Mouse (Mus musculus): ENCODE measurements at regions not wholly inside any gene's neighbourhood (a gene's known extent, or its start where the extent isn't known, plus 50 kb on each side); places are given as distances from the start of the nearest gene placed in this dataset.

DNA sequence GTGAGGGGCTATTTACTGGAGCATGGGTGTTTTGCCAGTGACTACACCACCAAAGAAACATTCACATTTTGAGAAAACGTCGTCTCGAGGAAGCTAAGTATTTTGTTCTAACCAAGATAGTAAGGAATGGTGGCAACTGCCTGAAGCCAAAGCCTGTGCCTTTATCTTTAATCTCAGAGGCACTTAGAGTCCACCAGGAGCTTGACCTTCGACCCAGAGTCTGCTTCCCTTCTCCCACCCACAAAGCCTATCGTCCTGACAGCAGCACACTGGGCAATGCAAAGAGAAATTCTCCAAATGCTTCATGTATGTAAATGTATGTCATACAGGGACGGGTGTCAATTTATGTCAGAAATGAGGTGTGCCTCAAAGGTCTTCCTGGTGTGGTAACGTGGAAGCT is 437.2 kb upstream of the Mgmt start:
- no peak for DNase-seq

DNA sequence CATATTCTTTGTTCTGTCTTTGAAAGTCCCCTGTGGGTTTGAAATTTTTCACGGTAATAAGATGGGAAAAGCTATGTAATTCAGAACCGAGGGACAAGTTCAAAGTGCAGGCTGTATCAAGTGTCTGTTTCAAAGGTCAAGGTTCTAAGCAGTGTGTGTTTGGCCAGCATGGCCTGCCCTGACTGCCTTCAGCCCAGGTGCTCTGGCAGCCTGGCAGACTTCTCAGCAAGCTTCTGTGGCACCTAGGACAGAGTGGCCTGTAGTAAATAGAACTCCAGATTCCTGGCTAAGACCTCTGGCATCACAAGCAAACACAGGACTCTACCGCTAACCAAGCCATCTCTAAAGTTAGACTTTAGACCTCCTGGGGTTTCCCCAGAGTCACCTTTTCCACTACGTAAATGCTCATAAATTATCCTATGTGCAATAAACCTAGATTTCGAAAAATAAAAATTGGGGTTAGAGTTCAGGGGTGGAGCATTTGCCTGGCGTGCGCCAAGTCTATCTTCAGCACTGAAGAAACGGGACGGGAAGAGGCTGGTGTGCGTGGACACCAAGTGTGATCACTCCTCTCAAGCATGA is 436.5 kb upstream of the Mgmt start:
- DNase-seq, result no peak

DNA sequence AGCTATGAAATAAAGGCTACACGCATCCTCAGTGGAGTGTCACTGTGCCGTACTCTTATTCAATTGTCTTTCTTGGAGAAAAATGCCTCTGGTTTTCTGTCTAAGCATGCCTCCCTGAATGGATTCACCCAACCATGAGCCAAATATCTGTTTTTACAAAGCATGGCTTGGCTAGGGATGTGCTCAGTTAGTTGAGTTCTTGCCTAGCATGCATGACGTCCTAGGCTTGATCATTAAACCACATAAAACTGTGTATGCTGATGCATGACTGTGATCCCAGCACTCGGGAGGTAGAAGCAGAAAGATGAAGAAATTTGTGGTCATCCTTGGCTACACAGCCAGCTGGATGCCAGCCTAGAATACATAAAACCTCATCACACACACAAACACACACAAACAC is 417.3 kb upstream of the Mgmt start:
- no peak for DNase-seq

DNA sequence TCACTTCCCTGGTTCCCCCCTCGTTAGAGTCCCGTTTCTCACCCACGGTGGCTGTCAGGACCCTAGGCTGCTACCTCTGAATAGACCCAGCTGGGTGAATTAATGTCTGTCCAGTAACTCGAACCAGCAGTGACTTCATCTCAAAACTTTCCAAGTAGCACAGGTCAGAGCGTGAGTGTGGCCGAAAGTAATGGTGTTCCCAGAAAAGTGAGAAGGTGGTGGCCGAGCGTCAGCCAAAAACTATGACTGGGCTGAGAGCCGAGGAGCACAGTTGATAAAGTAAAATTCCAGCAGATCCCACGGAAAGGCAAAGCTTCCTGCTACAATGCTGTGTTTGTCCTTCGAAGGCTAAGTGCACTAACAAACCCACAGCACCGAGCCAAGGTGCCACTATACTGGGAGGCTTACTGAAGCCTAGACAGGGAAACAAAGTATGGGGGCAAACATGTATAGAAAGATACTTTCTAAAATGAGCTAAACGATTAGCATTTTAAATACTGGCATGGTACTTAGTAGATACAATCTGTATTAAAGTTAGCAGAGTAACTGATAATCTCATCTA is 413.7 kb upstream of the Mgmt start:
- DNase-seq, result no peak

DNA sequence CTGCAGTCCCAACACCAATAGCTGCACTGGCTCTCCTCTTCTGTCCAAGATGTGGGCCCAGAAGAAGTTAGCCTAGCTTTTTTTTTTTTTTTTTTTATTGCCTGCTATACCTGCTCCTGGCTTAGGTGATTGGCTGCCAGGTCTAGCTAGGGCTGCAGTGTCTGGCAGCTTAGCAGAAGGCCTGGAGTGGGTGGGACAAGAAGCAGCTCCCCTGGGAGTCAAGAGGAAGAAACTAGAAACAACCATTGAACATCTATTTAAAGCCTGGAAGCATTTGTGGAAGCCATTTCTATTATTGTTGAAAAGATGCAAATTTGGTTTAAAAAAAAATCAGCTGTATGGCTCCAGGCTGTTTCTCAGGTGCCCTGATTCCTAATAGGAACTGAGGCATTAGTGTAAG is 411.2 kb upstream of the Mgmt start:
- DNase-seq, result no peak

DNA sequence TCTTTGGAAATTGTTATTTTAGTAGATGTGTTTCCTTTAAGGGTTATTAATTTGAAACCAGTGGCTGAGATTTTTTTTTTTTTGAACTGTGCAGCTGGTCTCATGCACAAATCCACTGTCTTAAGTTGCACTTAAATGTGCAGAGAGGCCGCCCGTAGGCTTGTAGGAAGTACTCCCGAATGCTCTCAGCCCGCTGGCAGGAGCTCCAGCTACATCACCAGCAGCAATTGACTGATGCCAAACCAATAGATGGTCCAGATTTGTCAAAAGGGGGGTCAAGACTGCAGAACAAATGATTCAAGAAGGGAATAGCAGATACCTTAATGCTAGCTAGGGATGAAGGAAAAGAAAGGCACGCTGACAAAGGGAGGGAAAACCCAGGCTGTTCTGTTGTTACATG is 406.9 kb upstream of the Mgmt start:
- DNase-seq, result no peak

DNA sequence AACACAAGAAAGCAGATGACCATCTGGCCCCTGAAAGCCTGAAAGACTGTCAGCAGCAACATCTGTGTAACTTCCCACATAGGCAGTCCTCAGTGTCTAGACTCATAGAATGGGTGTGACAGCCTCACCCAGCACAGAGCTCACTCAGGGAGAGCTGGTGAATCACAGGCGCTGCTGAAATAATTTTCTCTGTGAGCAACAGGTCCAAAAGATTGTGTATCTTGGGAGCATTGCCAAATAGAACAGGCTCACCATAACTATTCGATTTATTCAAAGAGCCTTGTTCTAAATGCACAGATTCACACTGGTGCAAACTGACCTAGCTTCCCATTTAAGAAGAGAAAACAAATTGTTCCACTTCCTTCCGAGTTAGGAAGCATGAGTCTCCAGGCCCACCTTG is 399.6 kb upstream of the Mgmt start:
- DNase-seq, result no peak

DNA sequence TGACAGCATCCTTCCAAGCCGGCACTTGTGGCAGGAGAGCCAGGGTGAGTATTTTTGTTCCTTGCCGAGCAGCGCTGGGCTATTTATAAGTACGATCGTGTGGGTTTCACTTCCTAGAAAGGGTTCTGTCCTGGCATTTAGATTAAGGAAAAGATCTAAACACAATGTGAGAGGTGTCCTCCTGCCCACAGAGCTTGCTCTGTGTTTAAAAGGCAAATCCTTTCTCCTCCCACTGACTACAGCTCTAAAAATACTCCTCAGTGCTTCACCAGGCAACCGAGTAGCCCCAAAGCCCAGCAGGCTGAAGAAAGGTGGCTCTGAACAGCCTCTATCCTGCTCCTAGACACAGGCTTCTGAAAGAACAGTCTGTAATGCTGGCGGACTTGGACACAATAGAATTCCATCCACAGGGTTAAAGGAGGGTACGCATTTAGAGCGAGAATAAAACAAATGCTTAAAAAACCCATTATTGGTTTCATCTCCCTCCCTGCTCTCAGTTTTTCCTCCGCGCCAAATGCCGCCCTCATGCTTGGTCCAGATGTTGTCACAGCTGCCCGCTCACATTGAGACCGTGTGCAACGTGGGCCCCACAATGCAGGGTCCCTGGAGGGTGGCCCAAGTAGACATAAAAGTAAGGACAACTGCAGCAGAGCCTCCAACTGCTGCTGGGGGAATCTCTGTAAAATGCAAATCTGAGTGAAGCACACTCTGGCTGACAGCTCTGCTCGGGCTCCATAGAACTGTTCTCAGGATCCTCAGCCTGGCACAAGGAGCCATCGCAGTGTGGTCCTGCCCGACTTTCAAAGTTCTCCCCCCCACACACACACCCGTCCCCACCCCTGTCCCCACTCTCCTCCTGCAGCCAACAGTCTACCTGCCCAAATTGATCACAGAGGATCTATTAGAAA is 397.8 kb upstream of the Mgmt start:
- no peak for DNase-seq

DNA sequence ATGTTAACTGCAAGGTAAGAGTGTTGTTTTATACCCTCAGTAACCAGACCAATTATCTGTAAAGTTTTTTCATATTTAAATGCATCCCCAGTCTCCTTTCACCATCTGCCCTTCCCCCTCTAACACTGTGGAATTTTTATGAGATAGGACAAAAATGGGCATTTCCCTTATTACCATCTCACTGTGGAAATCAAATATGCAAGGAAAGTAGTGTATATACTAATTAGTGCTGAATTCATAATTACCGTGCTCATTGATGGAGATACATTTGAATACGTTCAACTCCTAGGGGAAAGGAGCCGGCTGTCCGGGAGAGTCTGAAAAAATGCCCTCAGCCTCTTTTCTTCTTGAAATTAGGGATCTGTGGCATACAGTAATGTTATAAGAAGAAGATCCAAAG is 394.4 kb upstream of the Mgmt start:
- no peak for DNase-seq

DNA sequence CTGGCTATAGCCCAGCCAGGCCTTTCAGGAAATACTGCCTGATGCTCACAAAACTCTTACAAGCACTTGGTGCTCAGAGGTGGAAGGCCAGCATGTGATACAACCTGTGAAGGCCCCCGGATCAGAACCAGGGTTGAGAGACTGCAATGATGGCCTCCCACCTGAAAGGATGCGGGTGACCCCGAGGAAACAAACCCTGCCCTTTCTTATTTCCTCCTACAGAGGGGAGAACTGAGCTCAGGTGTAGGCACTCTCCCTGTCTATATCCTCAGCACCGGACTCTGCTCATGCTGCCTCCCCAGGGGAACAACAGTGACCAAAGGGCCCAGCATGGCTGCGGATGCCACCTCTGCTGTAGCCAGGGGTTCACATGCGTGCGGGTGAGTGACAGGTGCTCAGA is 393.3 kb upstream of the Mgmt start:
- no peak for DNase-seq

DNA sequence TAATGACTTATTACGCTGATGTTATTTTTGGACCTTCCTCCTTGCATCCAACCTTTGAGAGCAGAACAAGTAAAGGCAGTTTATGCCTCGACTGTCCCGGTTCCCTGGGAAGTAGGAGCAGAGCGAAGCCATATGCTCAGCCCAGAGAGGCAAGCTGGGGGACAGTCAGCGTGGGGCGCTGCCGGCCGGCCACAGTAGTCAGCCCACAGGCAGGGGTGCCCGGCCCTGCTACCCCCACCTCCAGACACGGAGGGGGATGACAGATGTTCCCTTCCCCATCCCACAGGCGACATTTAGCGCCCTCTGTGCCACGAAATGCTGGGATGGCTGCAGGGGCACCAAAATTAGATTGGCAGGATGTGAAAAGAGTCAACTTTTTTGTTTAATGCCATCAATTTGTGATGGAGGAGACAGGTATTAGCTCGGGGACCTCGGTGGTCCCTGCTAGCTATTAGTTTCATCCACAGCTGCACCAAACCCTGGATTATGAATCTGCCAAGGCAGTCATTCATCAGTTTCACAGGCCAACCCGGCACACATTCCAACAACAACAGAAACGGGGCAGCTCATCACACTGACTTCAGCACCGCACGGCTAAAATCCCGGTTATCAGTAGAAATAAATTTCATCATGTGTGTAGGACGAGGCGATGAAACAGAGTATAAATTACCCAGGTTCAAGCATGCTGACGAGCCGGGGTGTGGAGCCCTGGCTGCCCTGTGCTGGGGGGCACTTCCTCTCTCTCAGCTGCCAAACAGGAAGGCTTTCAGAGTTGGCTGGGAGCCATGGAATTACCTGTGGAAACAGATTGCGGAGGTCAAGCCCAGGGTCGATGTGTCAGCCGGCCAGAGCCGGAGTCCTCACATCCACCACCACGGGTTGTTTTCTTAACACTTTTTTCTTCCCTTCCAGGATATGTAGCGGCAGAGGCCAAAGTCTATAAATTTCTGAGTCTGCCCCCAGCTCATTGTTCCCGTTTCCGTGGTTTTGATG is 392.3 kb upstream of the Mgmt start:
- DNase-seq, result no peak

DNA sequence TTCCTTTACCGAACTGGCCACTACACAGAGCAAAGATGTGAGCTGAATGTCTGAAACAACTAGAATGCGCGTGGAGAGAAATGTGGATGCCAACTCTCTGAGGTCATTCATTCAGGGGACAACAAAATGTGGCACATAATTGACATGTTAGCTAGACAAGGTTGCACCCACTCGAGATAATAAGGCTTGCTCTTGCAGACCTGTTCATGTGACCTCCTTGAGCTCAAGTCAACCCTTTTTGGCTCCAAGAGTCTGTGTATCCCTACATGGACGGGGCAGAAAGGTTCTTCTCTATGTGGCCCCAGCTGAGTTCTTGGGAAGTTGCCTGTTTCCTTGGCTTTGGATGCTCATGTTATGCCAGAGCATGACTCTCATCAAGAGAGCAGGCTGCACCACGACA is 383.0 kb upstream of the Mgmt start:
- no peak for DNase-seq

DNA sequence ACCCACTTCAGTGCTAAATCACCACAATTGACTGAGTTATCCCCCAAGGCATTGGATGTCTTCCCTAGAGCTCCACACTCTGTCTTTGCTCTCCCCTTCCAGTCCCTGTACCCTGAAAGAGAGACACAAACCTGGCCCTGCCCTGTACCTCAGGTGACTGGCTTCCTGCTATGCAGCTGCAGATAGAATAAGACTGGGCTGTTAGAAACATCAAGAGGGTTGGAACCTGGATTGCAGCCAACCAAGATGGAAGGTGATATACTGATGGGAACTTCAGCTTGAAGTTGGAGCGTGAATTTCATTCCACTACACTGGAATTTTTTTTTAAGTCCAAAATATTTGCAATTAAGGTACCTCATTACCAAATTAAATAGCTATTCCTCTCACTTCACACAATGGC is 379.0 kb upstream of the Mgmt start:
- DNase-seq, result no peak

DNA sequence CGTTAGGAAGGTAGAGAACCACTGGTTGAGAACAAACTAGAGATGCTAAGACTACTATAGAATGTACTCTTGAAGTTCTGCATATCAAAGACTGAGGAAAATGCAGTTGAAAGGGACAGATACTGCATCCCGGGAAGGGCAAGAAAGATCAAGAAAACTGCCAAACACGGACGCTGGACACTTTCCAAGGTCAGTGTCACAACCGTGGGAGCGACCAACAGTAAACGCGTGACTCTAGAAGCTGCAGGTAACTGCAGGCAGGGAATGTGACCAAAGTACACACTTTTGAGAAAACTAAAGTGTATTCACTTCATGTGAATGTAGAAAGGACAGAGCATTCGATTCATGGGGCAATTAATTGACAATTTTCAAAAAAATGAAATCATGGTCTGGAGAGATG is 368.6 kb upstream of the Mgmt start:
- DNase-seq, result no peak

DNA sequence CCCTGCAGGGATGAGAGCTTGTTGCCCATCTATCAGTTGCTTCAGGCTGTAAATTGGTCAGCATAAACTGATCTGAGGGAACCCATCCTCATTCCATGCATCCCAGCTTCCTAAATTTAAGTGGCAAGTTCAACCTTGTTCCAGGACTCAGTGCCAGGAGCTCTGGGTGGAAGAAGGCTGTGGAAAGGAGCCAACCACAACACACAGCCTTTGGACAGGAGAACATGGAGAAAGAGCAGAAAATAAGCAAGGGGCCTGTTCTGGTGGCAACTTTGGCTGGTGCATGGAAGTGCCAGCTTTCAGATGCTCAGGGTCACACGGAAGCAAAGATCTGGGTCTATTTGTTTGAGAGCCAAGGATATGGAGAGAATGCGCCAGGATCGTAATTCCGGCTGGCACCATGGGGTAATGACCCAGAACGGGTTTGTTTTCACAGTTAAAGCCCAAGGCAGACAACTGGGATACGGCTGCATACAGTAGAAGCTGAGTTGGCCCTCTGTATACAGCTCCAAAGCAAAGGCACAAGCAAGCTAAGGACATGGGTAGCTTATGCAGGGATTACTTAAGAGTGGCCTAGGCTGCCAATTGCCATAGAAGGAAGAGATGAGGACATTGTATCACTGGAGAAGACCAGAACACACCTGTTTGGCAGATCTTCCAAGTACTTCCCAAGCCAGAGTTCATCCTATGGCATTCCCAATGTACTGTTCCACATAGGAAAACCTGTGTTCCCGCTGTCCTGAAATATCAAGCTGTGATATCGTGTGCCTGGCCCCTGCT is 364.2 kb upstream of the Mgmt start:
- no peak for DNase-seq

DNA sequence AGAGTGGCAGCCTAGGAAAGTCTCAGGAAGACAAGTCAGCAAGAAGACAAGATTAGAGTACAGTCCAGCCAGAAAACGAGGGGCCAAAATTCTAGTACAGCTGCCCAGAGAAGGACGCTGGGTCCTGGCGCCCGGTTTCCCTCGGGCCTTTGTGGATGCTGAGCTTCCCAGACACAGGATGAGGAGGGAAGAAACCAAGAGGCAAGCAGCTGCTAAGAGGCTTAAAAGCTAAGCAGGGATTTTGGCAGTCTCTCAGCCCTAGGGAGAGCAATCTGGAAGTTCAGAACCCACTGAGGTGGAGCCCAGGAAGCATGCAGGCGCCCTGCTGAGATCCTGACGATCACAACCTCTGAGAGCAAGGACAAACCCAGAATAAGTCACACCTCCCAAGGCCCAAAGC is 363.1 kb upstream of the Mgmt start:
- no peak for DNase-seq

DNA sequence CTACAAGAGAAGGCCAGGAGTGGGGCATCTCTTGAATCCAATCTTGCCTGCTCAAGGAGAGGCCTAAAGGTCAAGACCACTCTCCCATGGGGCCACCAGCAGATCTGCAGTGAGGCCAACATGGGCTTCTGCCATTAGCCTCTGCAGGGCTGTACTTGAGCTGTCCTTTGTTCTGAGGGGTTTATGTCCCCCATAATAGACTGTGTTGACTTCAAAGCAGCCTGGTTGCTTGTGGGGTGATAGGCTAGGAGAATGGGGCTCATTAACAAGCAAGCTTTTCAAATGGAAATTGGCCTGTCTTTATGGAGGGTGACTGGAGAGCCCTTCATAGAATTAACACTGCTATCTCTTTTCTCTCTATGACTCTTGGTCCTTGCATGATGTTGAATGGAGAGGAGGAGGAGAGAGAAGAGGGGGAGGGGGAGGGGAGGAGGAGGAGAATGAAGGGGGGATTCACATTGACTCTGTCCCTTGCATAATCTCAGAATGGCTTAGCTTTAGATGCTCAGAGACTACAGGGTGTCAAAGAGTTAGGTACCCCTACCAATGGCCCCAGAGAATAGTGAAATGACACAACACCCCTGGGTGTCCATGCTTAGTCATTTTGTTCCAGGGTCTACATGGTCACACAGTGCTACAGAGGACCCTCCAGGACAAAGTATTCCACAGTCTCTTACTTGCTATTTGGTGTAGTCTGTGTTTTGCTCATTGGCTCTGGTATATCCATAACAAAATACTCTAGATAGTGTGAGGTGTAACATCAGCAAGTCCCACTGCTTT is 352.3 kb upstream of the Mgmt start:
- no peak for DNase-seq

DNA sequence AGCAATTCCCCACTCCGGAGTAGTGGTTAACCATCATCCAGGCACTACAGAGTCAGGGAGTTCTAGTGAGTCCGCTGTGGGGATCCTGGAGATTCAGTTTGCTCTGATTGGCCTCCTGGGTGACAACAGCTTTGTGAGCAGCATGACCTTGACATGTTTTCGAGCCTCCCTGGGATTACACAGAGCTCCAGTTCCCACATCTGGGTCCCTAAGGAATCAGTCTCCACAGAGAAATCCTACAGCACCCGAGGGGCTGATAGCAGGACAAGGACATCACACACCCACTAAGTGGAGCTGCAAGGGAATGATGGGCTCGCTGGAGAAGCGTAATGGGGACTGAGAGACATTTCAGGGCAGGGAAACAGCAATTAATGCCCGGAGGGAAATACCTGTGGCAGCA is 351.5 kb upstream of the Mgmt start:
- DNase-seq, result no peak

DNA sequence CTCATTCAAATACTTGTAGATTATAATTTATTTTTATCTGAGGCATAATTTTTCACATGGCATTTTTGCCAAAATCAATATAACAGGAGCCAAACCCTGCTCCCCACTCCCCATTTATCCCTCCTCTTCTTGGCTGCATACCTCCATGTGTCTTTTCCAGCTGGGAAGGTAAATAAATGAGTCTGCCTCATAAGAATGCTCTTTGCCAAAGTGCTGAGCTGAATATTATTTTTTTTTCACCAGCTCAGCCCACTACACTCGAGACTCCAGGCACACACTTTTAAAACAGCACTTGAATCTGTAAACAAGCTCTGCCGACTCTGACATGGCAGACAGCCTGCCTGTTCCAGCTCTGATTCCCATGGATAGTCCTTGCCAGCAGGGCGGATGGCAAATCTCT is 346.6 kb upstream of the Mgmt start:
- no peak for DNase-seq

DNA sequence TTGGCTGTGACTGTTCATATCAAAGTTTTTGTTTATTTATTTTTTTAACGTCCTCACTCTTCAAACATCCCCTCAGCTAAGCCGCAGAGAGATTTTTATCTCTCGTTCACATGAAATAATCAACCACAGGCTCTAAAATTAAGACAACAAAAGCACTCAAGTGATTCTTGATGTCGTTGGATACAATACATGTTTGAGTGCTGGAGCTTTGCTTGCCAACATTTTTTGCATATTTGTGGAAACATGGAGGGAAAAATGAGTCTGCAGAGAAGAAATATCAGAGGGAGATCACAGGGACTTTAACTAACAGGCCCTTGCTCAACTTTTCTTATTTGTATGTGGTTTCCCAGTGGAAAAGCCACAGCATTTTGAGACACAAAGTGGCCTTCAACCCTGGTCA is 338.0 kb upstream of the Mgmt start:
- DNase-seq, result no peak

DNA sequence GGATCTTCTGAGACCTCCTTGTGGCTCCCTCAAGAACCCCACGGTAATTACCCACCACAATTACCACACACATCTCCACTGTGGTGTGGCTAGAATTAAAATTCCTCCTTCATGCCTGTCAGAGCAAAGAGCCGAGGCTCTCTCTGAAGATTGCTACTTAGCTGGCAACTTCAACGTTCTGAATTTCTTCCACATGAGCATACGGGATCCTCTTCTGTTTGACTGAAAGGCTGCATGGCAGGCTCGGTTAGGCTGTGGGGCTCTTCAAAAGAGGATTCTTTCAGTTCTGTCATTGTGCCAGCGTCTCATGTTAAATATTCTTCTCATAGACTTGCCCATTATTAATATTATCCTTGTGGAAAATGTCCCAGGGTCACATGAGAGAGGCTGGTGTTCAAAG is 334.9 kb upstream of the Mgmt start:
- no peak for DNase-seq

DNA sequence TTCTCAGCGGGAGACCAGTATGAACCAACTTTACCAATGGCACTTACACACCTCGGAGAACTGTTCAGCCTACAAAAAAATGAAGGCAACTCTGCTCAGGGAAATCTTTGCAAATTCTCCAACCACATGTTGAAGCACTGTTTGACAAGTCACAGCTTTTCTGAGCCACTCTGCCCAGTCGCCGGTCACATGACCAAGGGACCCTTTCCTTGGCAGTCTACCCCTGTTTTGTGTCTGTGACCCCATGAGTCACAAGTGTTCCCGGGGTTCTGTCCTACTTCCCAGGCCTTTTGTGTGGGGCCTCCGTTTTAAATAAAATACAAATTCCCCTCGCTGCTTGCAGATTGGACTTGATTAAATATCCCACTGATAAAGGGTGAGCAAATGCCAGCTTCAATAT is 323.5 kb upstream of the Mgmt start:
- DNase-seq, result no peak

All from cerebellum, adult 18-20 months (tissue).